Mouse (Mus musculus) C2C12 (cell line): ENCODE results near the gene Gm13285.
"Not testable (repeated sequence)": the region's sequence is repeated elsewhere in the genome, so short reads cannot be mapped to it uniquely, and the experiment has no call there.

Source experiments
- CTCF ChIP-seq: IDR thresholded peaks from one replicate; pipeline ENCODE4 v1.5.1; 2011; ENCODE audit not compliant: control insufficient read depth, insufficient read depth, insufficient read length
- MAX ChIP-seq: IDR thresholded peaks from one replicate; pipeline ENCODE4 v1.6.1; 2011; ENCODE audit warnings: mild to moderate bottlenecking, control low read depth
- MYOD1 ChIP-seq: IDR thresholded peaks from one replicate; pipeline ENCODE4 v1.6.1; 2011; ENCODE audit warnings: low read depth; ENCODE audit not compliant: control insufficient read depth, insufficient read length
- MYOG ChIP-seq: IDR thresholded peaks from one replicate; pipeline ENCODE4 v1.6.1; 2011; ENCODE audit not compliant: control insufficient read depth, insufficient read length; ENCODE audit errors: extremely low read depth
- USF1 ChIP-seq: IDR thresholded peaks from one replicate; pipeline ENCODE4 v1.6.1; 2011; ENCODE audit warnings: low read depth, mild to moderate bottlenecking, control low read depth, moderate library complexity

DNA sequence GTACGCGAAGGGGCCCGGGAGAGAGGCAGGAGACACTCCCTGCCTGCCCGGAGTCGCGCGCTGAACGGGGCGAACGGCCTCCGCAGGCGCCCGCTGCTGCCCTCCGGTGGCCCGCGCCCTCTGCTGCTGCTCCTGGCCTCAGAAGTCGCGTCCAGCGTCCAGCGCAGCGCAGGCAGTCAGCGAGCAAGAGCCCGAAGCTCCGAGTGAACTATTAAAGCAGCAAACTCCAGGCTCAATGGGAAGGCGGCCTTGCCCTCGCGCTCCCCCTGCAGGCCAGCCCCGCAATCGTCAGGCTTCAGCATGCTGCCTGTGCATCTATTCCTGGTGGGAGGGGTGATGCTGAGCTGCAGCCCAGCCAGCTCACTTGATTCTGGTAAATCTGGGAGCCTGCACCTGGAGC lies 22.8 kb upstream of the Gm13285 start, which contains the start of gene Gm13289:
- TF ChIP-seq CTCF, MYOG, USF1, MYOD1, MAX: not testable (repeated sequence)
